Mouse (Mus musculus): ENCODE results near the gene Skp1a. TPM values are rescaled to one million over a fixed set of nuclear protein-coding genes. Genes with fewer than 3 reads are reported as not detected.

Skp1a gene
- polyA plus RNA-seq, 1 experiment from 2014 or later: 1,120 TPM

DNA sequence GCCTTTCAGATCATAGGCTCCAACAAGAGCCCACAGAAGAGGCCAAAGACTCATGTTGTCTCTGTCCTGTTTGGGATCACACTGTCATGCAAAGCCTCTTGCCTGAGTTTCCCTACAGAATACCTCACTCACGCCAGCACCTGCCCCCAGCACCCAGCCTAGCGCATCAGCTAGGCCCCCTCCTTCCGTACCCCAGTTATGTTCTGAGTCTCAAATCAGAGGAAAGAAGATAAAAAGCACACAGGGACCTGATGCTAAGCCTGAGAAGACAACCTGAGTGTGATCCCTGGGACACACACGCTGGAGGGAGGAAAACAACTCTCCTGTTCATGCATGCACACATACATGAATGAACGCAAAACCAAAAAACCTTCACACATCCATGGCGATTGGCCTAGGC lies 47.2 kb downstream of the Skp1a start:
- no peak for ATAC-seq
- Histone ChIP-seq H3K4me3 (ENCODE audit: low read depth, low read length) (no peak overlapping the region), H3K27me3 (ENCODE audit: control insufficient read depth, insufficient read depth, low read depth, low read length) (peaks cover 6% of the 10 kb centered on the region), H3K9ac (ENCODE audit: low read depth, low read length) (no peak overlapping the region), H3K36me3 (ENCODE audit: control insufficient read depth, insufficient read depth, low read length) (no peaks in the 10 kb centered on the region), H3K4me2 (ENCODE audit: low read length) (no peak overlapping the region), H3K4me1 (ENCODE audit: control insufficient read depth, insufficient read depth, low read length) (peaks cover 13% of the 10 kb centered on the region), H3K27ac (ENCODE audit: low read length) (no peak overlapping the region), H3K9me3 (replicated peaks; ENCODE audit: control insufficient read depth, low read length, poor library complexity, severe bottlenecking) (no peaks in the 10 kb centered on the region)
- WGBS: 92% methylated on average over 6 of the region's 6 CpGs

DNA sequence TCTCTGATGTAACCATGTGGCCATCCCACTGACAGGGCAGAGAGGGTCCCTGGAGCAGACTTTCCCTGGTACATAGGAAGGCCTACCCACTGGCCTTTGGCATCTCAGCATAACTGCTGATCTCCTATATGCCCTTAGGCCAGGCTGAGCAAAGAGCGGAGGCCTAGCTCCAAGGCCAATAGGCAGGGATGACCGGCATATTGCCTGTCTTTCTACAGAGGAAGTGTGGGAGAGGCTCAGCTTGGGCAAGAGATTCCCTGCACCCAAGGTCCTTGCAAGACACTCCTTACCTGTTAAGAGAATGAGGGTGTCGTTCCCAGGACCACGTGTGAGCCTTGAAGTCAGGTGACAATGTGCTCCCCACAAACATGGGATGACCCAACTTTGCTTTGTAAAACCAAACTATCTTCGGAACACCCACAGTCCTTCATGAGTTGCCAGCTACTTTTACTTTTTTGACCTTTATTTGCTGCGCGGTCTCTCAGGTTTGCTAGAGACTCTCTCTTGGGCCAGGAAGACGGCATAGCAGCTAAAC lies 47.9 kb downstream of the Skp1a start:
- Histone ChIP-seq H3K9ac (ENCODE audit: low read depth, low read length) (no peak overlapping the region), H3K4me1 (ENCODE audit: control insufficient read depth, insufficient read depth, low read length) (peaks cover 20% of the 10 kb centered on the region), H3K4me3 (ENCODE audit: low read depth, low read length) (no peak overlapping the region), H3K36me3 (ENCODE audit: control insufficient read depth, insufficient read depth, low read length) (no peaks in the 10 kb centered on the region), H3K4me2 (ENCODE audit: low read length) (no peak overlapping the region), H3K9me3 (replicated peaks; ENCODE audit: control insufficient read depth, low read length, poor library complexity, severe bottlenecking) (no peaks in the 10 kb centered on the region), H3K27me3 (ENCODE audit: control insufficient read depth, insufficient read depth, low read depth, low read length) (peaks cover 13% of the 10 kb centered on the region), H3K27ac (ENCODE audit: low read length) (no peak overlapping the region)
- ATAC-seq: no peak
- WGBS: 96% methylated on average over 8 of the region's 8 CpGs

DNA sequence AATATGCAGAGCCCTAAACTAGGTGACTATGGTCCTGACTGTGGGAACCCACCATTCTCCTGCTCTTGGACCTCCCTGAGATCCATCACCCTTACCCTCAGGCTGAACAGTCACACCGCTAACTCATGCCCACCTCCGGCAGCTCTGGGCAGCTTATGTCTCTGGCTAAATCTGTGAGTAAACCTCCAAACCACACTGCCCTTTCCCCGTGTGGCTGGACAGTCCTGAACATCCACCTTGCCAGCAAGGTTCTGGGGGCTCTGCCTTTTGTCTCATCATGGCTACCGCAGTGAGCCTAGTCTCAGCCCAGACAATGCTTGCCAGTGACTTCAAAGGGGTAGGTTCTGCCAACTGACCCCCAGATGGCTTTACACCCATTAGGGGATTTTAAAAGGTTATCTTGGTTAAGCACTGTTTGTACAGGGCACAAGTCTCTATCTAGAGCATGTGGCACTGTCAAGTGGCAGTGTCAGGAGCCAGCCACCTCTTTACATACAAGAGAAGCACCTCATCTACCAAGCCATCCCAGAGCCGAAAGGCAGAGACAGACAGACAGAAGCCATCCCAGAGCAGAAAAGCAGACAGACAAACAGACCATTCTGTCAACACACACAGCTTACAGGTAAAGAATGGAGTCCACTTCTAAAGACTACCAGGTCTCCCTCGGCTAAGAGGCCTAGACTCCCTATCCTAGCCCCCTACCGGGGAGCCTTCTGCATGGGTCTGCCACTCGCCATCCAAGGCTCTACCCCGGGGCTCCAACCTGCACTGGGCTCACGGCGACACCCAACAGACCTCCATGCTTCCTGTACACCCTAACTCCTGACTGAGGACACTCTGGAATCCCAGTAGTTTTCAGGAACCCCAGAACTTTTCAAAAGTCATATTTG lies 49.0 kb downstream of the Skp1a start:
- Histone ChIP-seq H3K27ac (ENCODE audit: low read length) (no peak overlapping the region), H3K27me3 (ENCODE audit: control insufficient read depth, insufficient read depth, low read depth, low read length) (peaks cover 23% of the 10 kb centered on the region), H3K36me3 (ENCODE audit: control insufficient read depth, insufficient read depth, low read length) (no peaks in the 10 kb centered on the region), H3K9ac (ENCODE audit: low read depth, low read length) (no peak overlapping the region), H3K4me1 (ENCODE audit: control insufficient read depth, insufficient read depth, low read length) (peaks cover 21% of the 10 kb centered on the region), H3K4me3 (ENCODE audit: low read depth, low read length) (no peak overlapping the region), H3K4me2 (ENCODE audit: low read length) (no peak overlapping the region), H3K9me3 (replicated peaks; ENCODE audit: control insufficient read depth, low read length, poor library complexity, severe bottlenecking) (no peaks in the 10 kb centered on the region)
- ATAC-seq: no peak
- WGBS: 89% methylated on average over 11 of the region's 11 CpGs

DNA sequence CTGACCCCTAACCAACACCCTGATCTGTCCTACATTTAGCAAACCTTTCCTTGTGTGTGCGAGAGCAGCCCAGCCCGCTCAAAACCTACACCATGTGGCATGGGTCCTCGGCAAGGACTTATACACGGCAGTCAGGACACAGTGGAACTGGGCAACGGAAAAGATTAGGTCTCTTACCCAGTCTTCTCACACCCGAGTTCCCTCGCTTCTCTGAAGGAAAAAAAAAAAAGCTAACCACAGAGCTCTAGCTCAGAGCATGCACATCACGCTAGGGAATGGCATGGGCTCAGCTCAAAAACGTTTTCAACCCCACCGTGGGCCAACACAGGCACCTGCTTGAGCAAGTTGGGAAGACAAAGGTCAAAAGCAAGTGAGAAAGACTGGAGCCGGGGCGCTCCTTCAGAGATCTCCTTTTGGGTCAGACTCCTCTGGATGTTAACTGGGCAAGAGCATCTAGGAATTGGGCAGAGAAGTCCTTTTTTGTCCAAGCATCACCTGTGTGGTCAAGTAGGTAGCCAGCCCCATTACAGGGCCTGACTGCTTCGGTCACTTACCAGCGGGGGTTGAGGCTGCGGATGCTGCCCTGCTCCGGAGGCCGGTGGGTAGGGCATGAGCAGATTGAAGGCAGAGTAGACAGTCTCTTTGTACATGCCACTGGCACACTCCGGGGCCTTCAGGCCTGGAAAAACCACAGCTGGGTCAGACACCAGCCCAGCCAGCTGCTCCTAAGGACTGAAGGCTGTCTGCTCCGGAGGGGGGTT lies 50.0 kb downstream of the Skp1a start:
- Histone ChIP-seq H3K9ac (ENCODE audit: low read depth, low read length) (no peak overlapping the region), H3K27me3 (ENCODE audit: control insufficient read depth, insufficient read depth, low read depth, low read length) (peaks cover 27% of the 10 kb centered on the region), H3K9me3 (replicated peaks; ENCODE audit: control insufficient read depth, low read length, poor library complexity, severe bottlenecking) (no peaks in the 10 kb centered on the region), H3K4me3 (ENCODE audit: low read depth, low read length) (no peak overlapping the region), H3K27ac (ENCODE audit: low read length) (no peak overlapping the region), H3K36me3 (ENCODE audit: control insufficient read depth, insufficient read depth, low read length) (no peaks in the 10 kb centered on the region), H3K4me1 (ENCODE audit: control insufficient read depth, insufficient read depth, low read length) (peaks cover 21% of the 10 kb centered on the region), H3K4me2 (ENCODE audit: low read length) (peak overlapping the region; percentile 10; the same call in 1 of the 2 replicates)
- 62% methylated on average over 19 of the region's 19 CpGs for WGBS
- no peak for ATAC-seq

DNA sequence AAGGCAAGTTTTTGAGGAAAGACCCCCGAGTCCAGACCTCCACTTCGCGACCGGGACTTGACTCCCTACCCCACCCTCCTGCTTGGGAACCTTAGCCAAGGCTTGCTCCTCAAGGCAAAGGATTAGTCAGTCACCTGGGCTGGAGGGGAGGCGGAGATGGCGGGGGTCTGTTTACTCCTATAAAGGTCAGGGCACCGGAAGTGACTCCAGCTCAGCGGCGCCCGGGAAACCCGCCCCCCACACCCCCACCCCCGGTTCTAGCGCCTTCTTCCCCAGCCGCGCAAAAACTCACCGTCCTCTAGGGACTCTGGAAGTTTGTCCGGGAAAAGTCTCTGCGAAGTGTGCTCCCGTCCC lies 50.6 kb downstream of the Skp1a start:
- Histone ChIP-seq H3K9ac (ENCODE audit: low read depth, low read length) (peak overlapping the region; percentile 72), H3K4me3 (ENCODE audit: low read depth, low read length) (peak overlapping the region; percentile 68), H3K4me1 (ENCODE audit: control insufficient read depth, insufficient read depth, low read length) (peaks cover 21% of the 10 kb centered on the region), H3K27me3 (ENCODE audit: control insufficient read depth, insufficient read depth, low read depth, low read length) (peaks cover 27% of the 10 kb centered on the region), H3K36me3 (ENCODE audit: control insufficient read depth, insufficient read depth, low read length) (no peaks in the 10 kb centered on the region), H3K27ac (ENCODE audit: low read length) (no peak overlapping the region), H3K4me2 (ENCODE audit: low read length) (peak overlapping the region; percentile 97), H3K9me3 (replicated peaks; ENCODE audit: control insufficient read depth, low read length, poor library complexity, severe bottlenecking) (no peaks in the 10 kb centered on the region)
- ATAC-seq: no peak
- WGBS: 0% methylated on average over 19 of the region's 19 CpGs

DNA sequence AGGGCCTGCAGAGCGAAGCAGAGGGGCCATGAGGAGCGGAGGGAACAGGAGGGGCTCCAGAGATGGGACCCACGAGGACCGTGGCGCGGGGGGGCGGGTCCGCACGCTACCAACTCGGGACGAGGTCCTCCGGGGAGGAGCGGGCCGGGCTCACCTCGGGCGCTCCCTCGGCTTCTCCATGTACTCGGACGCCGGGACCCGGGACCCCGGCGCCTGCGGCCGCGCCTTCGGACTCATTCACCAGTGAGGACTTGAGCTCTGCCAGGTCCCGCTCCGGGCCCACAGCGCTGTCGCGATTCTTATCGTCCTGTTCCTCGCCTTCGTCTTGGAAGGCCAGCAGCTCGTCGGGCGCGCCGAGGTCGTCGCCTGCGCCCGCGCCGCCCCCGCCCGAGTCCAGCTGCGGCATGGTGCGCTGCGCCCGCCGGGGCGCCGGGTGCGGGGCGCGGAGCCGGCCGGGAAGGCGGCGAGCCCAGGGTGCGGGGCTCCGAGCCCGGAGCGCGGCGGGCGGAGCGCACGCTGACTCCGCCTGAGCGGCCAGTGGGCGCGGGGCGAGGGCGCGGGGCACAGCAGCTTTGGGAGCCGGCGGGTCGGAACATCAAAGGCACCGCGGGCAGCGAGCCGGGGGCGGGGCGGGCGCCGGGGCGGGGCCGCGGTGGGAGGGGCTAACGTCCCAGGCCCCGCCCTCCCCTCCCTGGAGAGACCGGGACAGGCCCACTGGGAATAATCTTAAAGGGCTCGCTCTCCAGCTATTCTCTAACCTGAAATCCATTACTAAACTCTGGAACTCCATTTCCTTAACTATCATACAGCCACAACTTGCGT lies 51.2 kb downstream of the Skp1a start, which contains the start of gene Tcf7:
Gene Tcf7 (minus strand): TSS at position 241 of the 822 bp plus-strand sequence.
- Histone ChIP-seq H3K9ac (ENCODE audit: low read depth, low read length) (peak within 1 kb of the TSS; percentile 72), H3K4me3 (ENCODE audit: low read depth, low read length) (peak within 1 kb of the TSS; percentile 68), H3K36me3 (ENCODE audit: control insufficient read depth, insufficient read depth, low read length) (no peaks in the 10 kb centered on the region), H3K4me1 (ENCODE audit: control insufficient read depth, insufficient read depth, low read length) (peaks cover 21% of the 10 kb centered on the region), H3K9me3 (replicated peaks; ENCODE audit: control insufficient read depth, low read length, poor library complexity, severe bottlenecking) (no peaks in the 10 kb centered on the region), H3K4me2 (ENCODE audit: low read length) (peak within 1 kb of the TSS; percentile 97), H3K27ac (ENCODE audit: low read length) (no peak within 1 kb of the TSS; the same call in 1 of the 2 replicates), H3K27me3 (ENCODE audit: control insufficient read depth, insufficient read depth, low read depth, low read length) (peaks cover 27% of the 10 kb centered on the region)
- WGBS: under 1% methylated on average over 68 of the region's 97 CpGs
- ATAC-seq: peak; percentile 61

DNA sequence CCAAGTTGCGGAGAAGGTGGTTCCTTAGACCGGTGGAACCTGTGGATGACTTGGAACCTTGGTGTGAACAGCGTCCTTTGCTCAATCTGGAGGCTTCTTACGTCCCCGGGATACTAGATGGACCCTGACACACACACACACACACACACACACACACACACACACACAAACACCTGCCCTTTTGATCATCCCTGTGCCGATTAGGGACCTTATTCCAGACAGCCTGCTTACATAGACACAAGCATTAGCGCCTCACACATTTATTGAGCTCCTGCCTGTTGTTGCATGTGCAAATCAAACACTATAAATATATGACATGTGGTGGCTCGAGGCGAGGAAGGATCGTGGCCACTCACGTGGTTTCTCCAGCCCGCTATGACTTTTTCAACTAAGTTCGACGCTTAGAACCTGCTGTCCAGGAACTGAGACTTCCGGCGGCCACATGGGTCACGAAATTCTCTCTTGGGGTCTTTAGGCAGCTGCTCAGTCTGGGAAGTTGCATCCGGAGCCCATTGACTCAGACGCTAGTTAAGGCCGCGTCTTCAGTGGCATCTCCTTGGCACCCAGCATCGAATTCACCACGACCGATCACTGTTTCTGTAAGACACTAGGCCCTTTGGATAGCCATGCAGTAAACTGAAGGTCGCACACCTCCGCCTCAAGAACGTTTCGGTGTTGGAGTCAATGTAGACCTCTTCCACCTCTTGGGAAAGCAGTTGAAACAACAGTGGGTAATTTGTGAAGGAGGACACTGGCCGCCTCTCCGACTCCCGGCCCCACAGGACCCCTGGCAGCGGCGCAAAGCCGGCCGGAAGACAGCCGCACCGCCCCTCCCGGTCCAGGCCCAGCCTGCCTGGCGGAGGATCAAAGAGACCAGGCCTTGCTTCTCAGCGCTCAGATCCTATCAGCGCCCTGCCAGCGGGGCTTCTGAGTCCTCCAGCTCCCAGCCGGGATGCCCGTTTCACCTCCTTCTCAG lies 52.1 kb downstream of the Skp1a start:
- H3K4me3 ChIP-seq (ENCODE audit: low read depth, low read length): peak overlapping the region; percentile 68
- no peaks in the 10 kb centered on the region for H3K9me3 ChIP-seq (replicated peaks; ENCODE audit: control insufficient read depth, low read length, poor library complexity, severe bottlenecking)
- WGBS: 6% methylated on average over 44 of the region's 44 CpGs
- H3K36me3 ChIP-seq (ENCODE audit: control insufficient read depth, insufficient read depth, low read length): no peaks in the 10 kb centered on the region
- peaks cover 27% of the 10 kb centered on the region for H3K27me3 ChIP-seq (ENCODE audit: control insufficient read depth, insufficient read depth, low read depth, low read length)
- H3K4me1 ChIP-seq (ENCODE audit: control insufficient read depth, insufficient read depth, low read length): peaks cover 21% of the 10 kb centered on the region
- ATAC-seq: 0 out of 2 replicates have a peak, but pooled peaks have one; percentile 34
- H3K27ac ChIP-seq (ENCODE audit: low read length): no peak overlapping the region; the same call in 1 of the 2 replicates
- H3K4me2 ChIP-seq (ENCODE audit: low read length): peak overlapping the region; percentile 97
- H3K9ac ChIP-seq (ENCODE audit: low read depth, low read length): peak overlapping the region; percentile 31; the same call in 1 of the 2 replicates

Measured in midbrain, embryonic 16.5 days (tissue).